Mouse (Mus musculus): Measurements from ENCODE around the gene Lgals4. TPM values are rescaled to one million over a fixed set of nuclear protein-coding genes. Genes with fewer than 3 reads are reported as not detected.

Lgals4 gene
- polyA plus RNA-seq, 1 experiment from 2014 or later, result 5.7 TPM

GRCm38 (mm10) chr7:28812436-28812835 is 21.2 kb upstream of the Lgals4 start:
- Histone ChIP-seq H3K4me1 (replicated peaks; ENCODE audit: control insufficient read depth, insufficient read depth, low read length) (peaks cover 38% of the 10 kb centered on the region), H3K9ac (replicated peaks; ENCODE audit: low read depth, low read length) (peak overlapping the region; percentile 56; the same call in 1 of the 2 replicates), H3K4me2 (ENCODE audit: low read length) (peak overlapping the region; percentile 94), H3K27ac (ENCODE audit: low read length) (no peak overlapping the region), H3K36me3 (ENCODE audit: control insufficient read depth, insufficient read depth) (peaks cover 39% of the 10 kb centered on the region), H3K9me3 (ENCODE audit: control insufficient read depth, low read length) (no peaks in the 10 kb centered on the region), H3K27me3 (replicated peaks; ENCODE audit: control insufficient read depth, insufficient read depth, low read length) (no peaks in the 10 kb centered on the region), H3K4me3 (replicated peaks; ENCODE audit: low read length) (peak overlapping the region; percentile 92)
- WGBS, result 63% methylated on average over 4 of the region's 4 CpGs
- no peak for ATAC-seq

GRCm38 (mm10) chr7:28812949-28813348 is 20.7 kb upstream of the Lgals4 start:
- no peak for ATAC-seq
- Histone ChIP-seq H3K9ac (replicated peaks; ENCODE audit: low read depth, low read length) (no peak overlapping the region; the same call in 1 of the 2 replicates), H3K9me3 (ENCODE audit: control insufficient read depth, low read length) (no peaks in the 10 kb centered on the region), H3K4me3 (replicated peaks; ENCODE audit: low read length) (peak overlapping the region; percentile 92), H3K4me1 (replicated peaks; ENCODE audit: control insufficient read depth, insufficient read depth, low read length) (peaks cover 36% of the 10 kb centered on the region), H3K27ac (ENCODE audit: low read length) (no peak overlapping the region), H3K36me3 (ENCODE audit: control insufficient read depth, insufficient read depth) (peaks cover 40% of the 10 kb centered on the region), H3K4me2 (ENCODE audit: low read length) (peak overlapping the region; percentile 94), H3K27me3 (replicated peaks; ENCODE audit: control insufficient read depth, insufficient read depth, low read length) (no peaks in the 10 kb centered on the region)
- 76% methylated on average over 5 of the region's 5 CpGs for WGBS

DNA sequence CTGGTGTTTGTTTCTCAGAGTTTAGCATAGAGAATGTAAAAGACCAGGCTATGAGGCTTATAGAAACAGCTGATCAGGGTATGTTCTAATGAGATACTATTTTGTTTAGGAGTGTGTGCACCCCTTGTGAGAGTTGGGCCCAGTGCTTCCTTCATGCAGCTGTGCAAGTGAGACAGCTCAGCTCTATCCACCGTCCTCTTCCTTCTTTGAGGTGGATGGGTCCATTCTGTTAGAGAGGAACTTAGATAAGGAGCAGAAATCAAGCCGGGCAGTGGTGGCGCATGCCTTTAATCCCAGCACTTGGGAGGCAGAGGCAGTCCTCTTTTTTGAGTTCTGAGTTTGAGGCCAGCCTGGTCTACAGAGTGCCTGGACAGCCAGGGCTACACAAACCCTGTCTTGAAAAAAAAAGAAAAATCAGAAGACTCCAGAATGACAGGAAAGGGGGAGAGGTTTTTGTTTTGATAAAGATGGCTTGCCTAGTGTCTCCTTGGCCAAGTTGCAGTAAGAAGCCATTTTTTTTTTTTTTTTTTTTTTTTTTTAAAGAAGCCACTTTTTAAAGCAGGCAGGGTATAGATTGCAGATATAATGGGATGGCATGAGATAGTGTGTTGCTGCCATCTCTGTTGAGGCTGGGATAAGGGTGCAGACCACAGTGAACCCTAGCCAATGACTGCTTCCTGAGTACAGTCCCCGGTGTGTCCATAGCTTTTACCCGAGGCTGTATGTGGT is 19.2 kb upstream of the Lgals4 start:
- 89% methylated on average over 5 of the region's 5 CpGs for WGBS
- H3K4me3 ChIP-seq (replicated peaks; ENCODE audit: low read length), result no peak overlapping the region
- no peak overlapping the region for H3K4me2 ChIP-seq (ENCODE audit: low read length)
- peaks cover 31% of the 10 kb centered on the region for H3K4me1 ChIP-seq (replicated peaks; ENCODE audit: control insufficient read depth, insufficient read depth, low read length)
- no peaks in the 10 kb centered on the region for H3K27me3 ChIP-seq (replicated peaks; ENCODE audit: control insufficient read depth, insufficient read depth, low read length)
- no peak overlapping the region for H3K9ac ChIP-seq (replicated peaks; ENCODE audit: low read depth, low read length)
- no peak overlapping the region for H3K27ac ChIP-seq (ENCODE audit: low read length)
- no peak for ATAC-seq
- H3K9me3 ChIP-seq (ENCODE audit: control insufficient read depth, low read length), result no peaks in the 10 kb centered on the region
- H3K36me3 ChIP-seq (ENCODE audit: control insufficient read depth, insufficient read depth), result peaks cover 50% of the 10 kb centered on the region

DNA sequence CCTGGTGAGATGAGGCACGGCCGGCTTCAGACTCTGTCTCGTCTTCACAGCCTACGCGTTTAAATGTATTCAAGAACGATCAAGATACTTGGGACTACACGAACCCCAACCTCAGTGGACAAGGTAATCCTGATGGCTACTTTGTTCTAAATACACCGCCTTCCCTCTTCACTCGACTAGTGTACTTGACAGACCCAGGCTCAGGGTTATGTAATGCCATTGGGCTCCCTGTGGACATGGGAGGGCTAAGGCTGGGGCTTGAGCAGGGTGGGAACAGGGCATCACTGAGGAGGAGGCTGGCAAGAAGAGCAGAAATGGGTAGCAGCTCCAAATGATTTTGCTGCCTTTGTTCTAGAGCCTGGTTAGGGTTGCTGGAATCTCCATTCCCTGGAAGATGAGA is 18.4 kb upstream of the Lgals4 start:
- H3K4me2 ChIP-seq (ENCODE audit: low read length), result no peak overlapping the region
- ATAC-seq, result no peak
- H3K4me3 ChIP-seq (replicated peaks; ENCODE audit: low read length), result no peak overlapping the region
- WGBS, result 88% methylated on average over 9 of the region's 9 CpGs
- peaks cover 56% of the 10 kb centered on the region for H3K36me3 ChIP-seq (ENCODE audit: control insufficient read depth, insufficient read depth)
- no peaks in the 10 kb centered on the region for H3K27me3 ChIP-seq (replicated peaks; ENCODE audit: control insufficient read depth, insufficient read depth, low read length)
- H3K27ac ChIP-seq (ENCODE audit: low read length), result no peak overlapping the region
- peaks cover 28% of the 10 kb centered on the region for H3K4me1 ChIP-seq (replicated peaks; ENCODE audit: control insufficient read depth, insufficient read depth, low read length)
- no peaks in the 10 kb centered on the region for H3K9me3 ChIP-seq (ENCODE audit: control insufficient read depth, low read length)
- no peak overlapping the region for H3K9ac ChIP-seq (replicated peaks; ENCODE audit: low read depth, low read length)

GRCm38 (mm10) chr7:28816201-28816600 is 17.5 kb upstream of the Lgals4 start:
- Histone ChIP-seq H3K27me3 (replicated peaks; ENCODE audit: control insufficient read depth, insufficient read depth, low read length) (no peaks in the 10 kb centered on the region), H3K9me3 (ENCODE audit: control insufficient read depth, low read length) (no peaks in the 10 kb centered on the region), H3K4me1 (replicated peaks; ENCODE audit: control insufficient read depth, insufficient read depth, low read length) (peaks cover 28% of the 10 kb centered on the region), H3K27ac (ENCODE audit: low read length) (no peak overlapping the region), H3K4me3 (replicated peaks; ENCODE audit: low read length) (no peak overlapping the region), H3K36me3 (ENCODE audit: control insufficient read depth, insufficient read depth) (peaks cover 65% of the 10 kb centered on the region), H3K4me2 (ENCODE audit: low read length) (no peak overlapping the region), H3K9ac (replicated peaks; ENCODE audit: low read depth, low read length) (no peak overlapping the region)
- WGBS, result 82% methylated on average over 9 of the region's 9 CpGs
- ATAC-seq, result no peak

DNA sequence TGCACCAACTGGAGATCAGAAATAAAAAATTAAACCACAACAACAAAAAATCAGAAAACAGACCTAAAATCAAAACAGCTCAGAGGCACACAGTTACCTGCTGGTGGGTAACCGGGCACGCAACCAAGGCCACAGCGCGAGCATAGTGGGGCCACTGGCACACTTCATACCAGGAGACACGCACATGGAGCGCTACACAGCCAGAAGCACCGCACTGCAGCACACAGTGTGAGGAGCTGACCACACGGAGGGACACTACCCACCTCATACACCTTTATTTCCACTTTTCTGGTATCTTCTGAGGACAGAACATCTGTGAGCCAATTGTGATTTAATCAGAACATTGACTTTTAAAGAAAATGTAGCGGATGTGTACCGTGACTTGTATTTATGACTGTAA is 16.7 kb upstream of the Lgals4 start:
- H3K4me1 ChIP-seq (replicated peaks; ENCODE audit: control insufficient read depth, insufficient read depth, low read length), result peaks cover 25% of the 10 kb centered on the region
- no peak overlapping the region for H3K4me3 ChIP-seq (replicated peaks; ENCODE audit: low read length)
- no peak overlapping the region for H3K27ac ChIP-seq (ENCODE audit: low read length)
- peaks cover 70% of the 10 kb centered on the region for H3K36me3 ChIP-seq (ENCODE audit: control insufficient read depth, insufficient read depth)
- no peak for ATAC-seq
- H3K27me3 ChIP-seq (replicated peaks; ENCODE audit: control insufficient read depth, insufficient read depth, low read length), result no peaks in the 10 kb centered on the region
- no peaks in the 10 kb centered on the region for H3K9me3 ChIP-seq (ENCODE audit: control insufficient read depth, low read length)
- no peak overlapping the region for H3K9ac ChIP-seq (replicated peaks; ENCODE audit: low read depth, low read length)
- WGBS, result 95% methylated on average over 10 of the region's 10 CpGs
- no peak overlapping the region for H3K4me2 ChIP-seq (ENCODE audit: low read length)

- H3K4me2 ChIP-seq (ENCODE audit: low read length), result no peak overlapping the region
- H3K4me3 ChIP-seq (replicated peaks; ENCODE audit: low read length), result no peak overlapping the region
- no peak for ATAC-seq
- no peaks in the 10 kb centered on the region for H3K27me3 ChIP-seq (replicated peaks; ENCODE audit: control insufficient read depth, insufficient read depth, low read length)
- no peaks in the 10 kb centered on the region for H3K9me3 ChIP-seq (ENCODE audit: control insufficient read depth, low read length)
- no peak overlapping the region for H3K27ac ChIP-seq (ENCODE audit: low read length)
- peaks cover 18% of the 10 kb centered on the region for H3K4me1 ChIP-seq (replicated peaks; ENCODE audit: control insufficient read depth, insufficient read depth, low read length)
- peaks cover 76% of the 10 kb centered on the region for H3K36me3 ChIP-seq (ENCODE audit: control insufficient read depth, insufficient read depth)
- 60% methylated on average over 6 of the region's 6 CpGs for WGBS
- no peak overlapping the region for H3K9ac ChIP-seq (replicated peaks; ENCODE audit: low read depth, low read length)
These were observed 16.1 kb upstream of the Lgals4 start for GRCm38 (mm10) chr7:28817524-28817923.

DNA sequence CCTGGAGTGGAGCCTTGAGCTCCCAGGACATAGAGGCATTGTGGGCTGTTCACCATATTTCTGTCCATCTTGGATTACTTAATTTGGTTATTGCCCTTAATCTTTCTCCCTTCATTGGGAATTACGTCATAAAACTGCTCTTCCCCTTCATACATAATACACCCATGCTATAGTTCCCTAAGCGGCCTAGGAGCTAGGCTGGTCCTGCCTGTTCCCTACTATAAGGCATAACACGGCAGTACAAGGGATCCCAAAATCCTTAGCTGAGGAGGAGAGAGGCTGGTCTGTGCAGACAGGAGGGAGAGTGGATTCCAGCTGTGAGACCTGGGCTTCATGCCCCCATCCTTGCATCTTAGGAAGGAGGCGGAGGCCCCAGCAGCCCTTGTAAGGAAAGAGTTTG is 15.7 kb upstream of the Lgals4 start:
- 79% methylated on average over 4 of the region's 4 CpGs for WGBS
- Histone ChIP-seq H3K9ac (replicated peaks; ENCODE audit: low read depth, low read length) (no peak overlapping the region), H3K4me1 (replicated peaks; ENCODE audit: control insufficient read depth, insufficient read depth, low read length) (peaks cover 14% of the 10 kb centered on the region), H3K4me3 (replicated peaks; ENCODE audit: low read length) (no peak overlapping the region), H3K36me3 (ENCODE audit: control insufficient read depth, insufficient read depth) (peaks cover 79% of the 10 kb centered on the region), H3K27me3 (replicated peaks; ENCODE audit: control insufficient read depth, insufficient read depth, low read length) (no peaks in the 10 kb centered on the region), H3K9me3 (ENCODE audit: control insufficient read depth, low read length) (no peaks in the 10 kb centered on the region), H3K4me2 (ENCODE audit: low read length) (no peak overlapping the region), H3K27ac (ENCODE audit: low read length) (no peak overlapping the region)
- no peak for ATAC-seq

GRCm38 (mm10) chr7:28818436-28818835 is 15.2 kb upstream of the Lgals4 start:
- Histone ChIP-seq H3K27me3 (replicated peaks; ENCODE audit: control insufficient read depth, insufficient read depth, low read length) (no peaks in the 10 kb centered on the region), H3K4me3 (replicated peaks; ENCODE audit: low read length) (no peak overlapping the region), H3K4me2 (ENCODE audit: low read length) (no peak overlapping the region), H3K4me1 (replicated peaks; ENCODE audit: control insufficient read depth, insufficient read depth, low read length) (peaks cover 9% of the 10 kb centered on the region), H3K36me3 (ENCODE audit: control insufficient read depth, insufficient read depth) (peaks cover 75% of the 10 kb centered on the region), H3K9ac (replicated peaks; ENCODE audit: low read depth, low read length) (no peak overlapping the region), H3K9me3 (ENCODE audit: control insufficient read depth, low read length) (no peaks in the 10 kb centered on the region), H3K27ac (ENCODE audit: low read length) (no peak overlapping the region)
- no peak for ATAC-seq
- WGBS, result 86% methylated on average over 18 of the region's 18 CpGs

Measured in forebrain, embryonic 16.5 days (tissue).